18 mouse cellular contexts compared by ENCODE assay signal in the genomic region with DNA sequence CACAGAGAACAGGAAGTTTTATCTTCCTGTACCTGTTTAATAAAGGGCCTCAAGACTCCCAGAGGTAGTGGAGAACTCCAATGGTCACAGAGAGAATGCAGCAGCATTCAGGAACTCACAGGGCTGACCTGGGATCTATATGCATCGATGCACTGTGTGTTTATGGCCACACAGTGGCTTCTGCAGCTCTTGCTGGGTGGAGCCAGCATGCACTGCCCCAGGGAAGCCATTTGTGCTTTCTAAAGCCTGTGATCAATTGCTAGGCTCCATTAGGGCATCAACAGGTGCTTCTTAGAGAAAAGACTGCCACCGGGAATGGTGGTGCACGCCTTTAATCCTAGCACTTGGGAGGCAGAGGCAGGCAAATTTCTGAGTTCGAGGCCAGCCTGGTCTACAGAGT. TPM values are rescaled to one million over a fixed set of nuclear protein-coding genes. Genes with fewer than 3 reads are reported as not detected.
"Had no signal": no experiment of that assay in that cellular context is flagged by ENCODE, and none has a peak within 500 bp of the region (broad histone marks: within the 10 kb centered on the region; RNA-seq: fewer than 3 reads in every experiment).

No protein-coding gene starts in this region.

- H3K9ac ChIP-seq: kidney, embryonic 15.5 days; liver, embryonic 13.5 days; lung, embryonic 14.5 days; midbrain, embryonic 13.5 days; stomach, embryonic 15.5 days had no signal

- H3K4me3 ChIP-seq: kidney, embryonic 15.5 days; liver, embryonic 13.5 days; megakaryocyte, embryonic 14.5 days; midbrain, embryonic 10.5 days; midbrain, embryonic 13.5 days; stomach, embryonic 15.5 days had no signal

- H3K27ac ChIP-seq: kidney, embryonic 15.5 days; liver, embryonic 13.5 days; midbrain, embryonic 10.5 days; midbrain, embryonic 13.5 days; stomach, embryonic 15.5 days had no signal

- DNase-seq: kidney, adult 11 months; kidney, postnatal 36 days; liver, embryonic 13.5 days; lung, embryonic 14.5 days; lung, postnatal 36 days; right cerebral cortex, postnatal 14 days; thymus, adult 2 months had no signal

- H3K4me2 ChIP-seq: kidney, embryonic 15.5 days; liver, embryonic 13.5 days; lung, embryonic 14.5 days; midbrain, embryonic 13.5 days; stomach, embryonic 15.5 days had no signal

- ATAC-seq: lung, postnatal 0 days; midbrain, embryonic 13.5 days had no signal

- H3K27me3 ChIP-seq: kidney, embryonic 15.5 days; liver, embryonic 13.5 days; megakaryocyte, embryonic 14.5 days; midbrain, embryonic 13.5 days; stomach, embryonic 15.5 days had no signal

- H3K9me3 ChIP-seq: kidney, embryonic 15.5 days; liver, embryonic 13.5 days; midbrain, embryonic 13.5 days; stomach, embryonic 15.5 days had no signal

RNA-seq across cellular contexts. Expression of gene Trpm8, which starts 4.6 kb away (rescaled TPM):
- polyA plus RNA-seq: kidney, embryonic 15.5 days; limb, embryonic 11.5 days; limb, embryonic 14.5 days; liver, embryonic 13.5 days; liver, embryonic 16.5 days; lung, embryonic 14.5 days; lung, postnatal 0 days; midbrain, embryonic 10.5 days; neural tube, embryonic 11.5 days; stomach, embryonic 15.5 days had no signal

RNA-seq across cellular contexts. Expression of gene Mroh2a, which starts 46.1 kb away (rescaled TPM):
- total RNA-seq: midbrain, postnatal 0 days had no signal
